Mouse (Mus musculus): ENCODE results near the gene Oprd1. TPM values are rescaled to one million over a fixed set of nuclear protein-coding genes. Genes with fewer than 3 reads are reported as not detected.

Gene Oprd1
- polyA plus RNA-seq, 1 experiment = not detected

- Histone ChIP-seq H3K4me3 (ENCODE audit: insufficient read depth, low read length) (no peak overlapping the region), H3K27ac (ENCODE audit: insufficient read depth, low read depth, low read length) (no peak overlapping the region), H3K4me1 (ENCODE audit: control insufficient read depth, insufficient read depth, low read length) (peaks cover 27% of the 10 kb centered on the region)
- no peak for TF ChIP-seq POLR2A (IDR thresholded peaks at IDR 0.05; ENCODE audit: borderline replicate concordance, low read depth, low read length)
- TF ChIP-seq CTCF (IDR thresholded peaks at IDR 0.05; ENCODE audit: low read depth, low read length) = no peak
Observed at GRCm38 (mm10) chr4:132169271-132169670, 25.0 kb upstream of the Oprd1 start.

- Histone ChIP-seq H3K4me3 (ENCODE audit: insufficient read depth, low read length) (no peak overlapping the region), H3K4me1 (ENCODE audit: control insufficient read depth, insufficient read depth, low read length) (peaks cover 27% of the 10 kb centered on the region), H3K27ac (ENCODE audit: insufficient read depth, low read depth, low read length) (peak overlapping the region; percentile 54)
- TF ChIP-seq CTCF (IDR thresholded peaks at IDR 0.05; ENCODE audit: low read depth, low read length) (no peak), POLR2A (IDR thresholded peaks at IDR 0.05; ENCODE audit: borderline replicate concordance, low read depth, low read length) (no peak)
Observed at GRCm38 (mm10) chr4:132167436-132167835, 23.1 kb upstream of the Oprd1 start.

GRCm38 (mm10) chr4:132166350-132167290, 22.3 kb upstream of the Oprd1 start:
- Histone ChIP-seq H3K27ac (ENCODE audit: insufficient read depth, low read depth, low read length) (peak overlapping the region; percentile 54), H3K4me3 (ENCODE audit: insufficient read depth, low read length) (no peak overlapping the region), H3K4me1 (ENCODE audit: control insufficient read depth, insufficient read depth, low read length) (peaks cover 27% of the 10 kb centered on the region)
- TF ChIP-seq POLR2A (IDR thresholded peaks at IDR 0.05; ENCODE audit: borderline replicate concordance, low read depth, low read length) (no peak), CTCF (IDR thresholded peaks at IDR 0.05; ENCODE audit: low read depth, low read length) (no peak)

- Histone ChIP-seq H3K27ac (ENCODE audit: insufficient read depth, low read depth, low read length) (no peak overlapping the region), H3K4me3 (ENCODE audit: insufficient read depth, low read length) (no peak overlapping the region), H3K4me1 (ENCODE audit: control insufficient read depth, insufficient read depth, low read length) (peaks cover 22% of the 10 kb centered on the region)
- TF ChIP-seq CTCF (IDR thresholded peaks at IDR 0.05; ENCODE audit: low read depth, low read length) (no peak), POLR2A (IDR thresholded peaks at IDR 0.05; ENCODE audit: borderline replicate concordance, low read depth, low read length) (no peak)
Observed at GRCm38 (mm10) chr4:132165691-132166090, 21.4 kb upstream of the Oprd1 start.

GRCm38 (mm10) chr4:132156941-132157622, 12.8 kb upstream of the Oprd1 start:
- H3K4me3 ChIP-seq (ENCODE audit: insufficient read depth, low read length) = no peak overlapping the region
- TF ChIP-seq POLR2A (IDR thresholded peaks at IDR 0.05; ENCODE audit: borderline replicate concordance, low read depth, low read length) (no peak), CTCF (IDR thresholded peaks at IDR 0.05; ENCODE audit: low read depth, low read length) (no peak)

GRCm38 (mm10) chr4:132154877-132155670, 10.8 kb upstream of the Oprd1 start:
- TF ChIP-seq CTCF (IDR thresholded peaks at IDR 0.05; ENCODE audit: low read depth, low read length) (no peak), POLR2A (IDR thresholded peaks at IDR 0.05; ENCODE audit: borderline replicate concordance, low read depth, low read length) (no peak)
- H3K4me3 ChIP-seq (ENCODE audit: insufficient read depth, low read length) = no peak overlapping the region
- H3K27ac ChIP-seq (ENCODE audit: insufficient read depth, low read depth, low read length) = no peak overlapping the region
- H3K4me1 ChIP-seq (ENCODE audit: control insufficient read depth, insufficient read depth, low read length) = peaks cover 10% of the 10 kb centered on the region

More at GRCm38 (mm10) chr4:132156941-132157622, 12.8 kb upstream of the Oprd1 start:
- Histone ChIP-seq H3K4me1 (ENCODE audit: control insufficient read depth, insufficient read depth, low read length) (peaks cover 10% of the 10 kb centered on the region), H3K27ac (ENCODE audit: insufficient read depth, low read depth, low read length) (no peak overlapping the region)

- Histone ChIP-seq H3K4me1 (ENCODE audit: control insufficient read depth, insufficient read depth, low read length) (no peaks in the 10 kb centered on the region), H3K27ac (ENCODE audit: insufficient read depth, low read depth, low read length) (no peak overlapping the region), H3K4me3 (ENCODE audit: insufficient read depth, low read length) (no peak overlapping the region)
- TF ChIP-seq CTCF (IDR thresholded peaks at IDR 0.05; ENCODE audit: low read depth, low read length) = no peak
- no peak for TF ChIP-seq POLR2A (IDR thresholded peaks at IDR 0.05; ENCODE audit: borderline replicate concordance, low read depth, low read length)
Observed at GRCm38 (mm10) chr4:132151673-132152072, 7.4 kb upstream of the Oprd1 start.

- Histone ChIP-seq H3K4me1 (ENCODE audit: control insufficient read depth, insufficient read depth, low read length) (no peaks in the 10 kb centered on the region), H3K27ac (ENCODE audit: insufficient read depth, low read depth, low read length) (no peak overlapping the region), H3K4me3 (ENCODE audit: insufficient read depth, low read length) (no peak overlapping the region)
- TF ChIP-seq POLR2A (IDR thresholded peaks at IDR 0.05; ENCODE audit: borderline replicate concordance, low read depth, low read length) (no peak), CTCF (IDR thresholded peaks at IDR 0.05; ENCODE audit: low read depth, low read length) (peak; percentile 30; the same call in 1 of the 2 replicates)
Observed at GRCm38 (mm10) chr4:132146201-132146600, 1.9 kb upstream of the Oprd1 start.

- Histone ChIP-seq H3K27ac (ENCODE audit: insufficient read depth, low read depth, low read length) (no peak overlapping the region), H3K4me3 (ENCODE audit: insufficient read depth, low read length) (no peak overlapping the region), H3K4me1 (ENCODE audit: control insufficient read depth, insufficient read depth, low read length) (no peaks in the 10 kb centered on the region)
- no peak for TF ChIP-seq CTCF (IDR thresholded peaks at IDR 0.05; ENCODE audit: low read depth, low read length)
- no peak for TF ChIP-seq POLR2A (IDR thresholded peaks at IDR 0.05; ENCODE audit: borderline replicate concordance, low read depth, low read length)
Observed at GRCm38 (mm10) chr4:132145092-132145491, 806 bp upstream of the Oprd1 start.
